Mouse (Mus musculus) small intestine, adult 2 months (tissue): ENCODE measurements around the gene Ppip5k1. TPM values are rescaled to one million over a fixed set of nuclear protein-coding genes. Genes with fewer than 3 reads are reported as not detected.
"Not testable (repeated sequence)": the region's sequence is repeated elsewhere in the genome, so short reads cannot be mapped to it uniquely, and the experiment has no call there.

Source experiments
- H3K27ac ChIP-seq: fragments of 200-500 bp; 2 replicates; pipeline ENCODE4 v1.5.1; 2012; ENCODE audit warnings: low read depth, low read length, control low read depth, inconsistent platforms; ENCODE audit not compliant: insufficient read depth
- H3K27me3 ChIP-seq: fragments of 200-500 bp; 2 replicates; pipeline ENCODE4 v1.6.1; 2012; ENCODE audit warnings: mild to moderate bottlenecking, moderate library complexity, low read length, inconsistent platforms; ENCODE audit not compliant: control insufficient read depth, insufficient read depth
- H3K36me3 ChIP-seq: fragments of 200-500 bp; 2 replicates; pipeline ENCODE4 v1.6.1; 2012; ENCODE audit warnings: mild to moderate bottlenecking, low read length, control low read depth, inconsistent platforms; ENCODE audit not compliant: control insufficient read depth, insufficient read depth
- H3K4me1 ChIP-seq: fragments of 200-500 bp; 2 replicates; pipeline ENCODE4 v1.6.1; 2012; ENCODE audit warnings: low read length, inconsistent platforms, mixed read lengths; ENCODE audit not compliant: control insufficient read depth, insufficient read depth, insufficient read length
- H3K4me3 ChIP-seq: fragments of 200-500 bp; 2 replicates; pipeline ENCODE4 v1.5.1; 2012; ENCODE audit warnings: low read depth, mild to moderate bottlenecking, control low read depth, inconsistent platforms, low read length, moderate library complexity
- CTCF ChIP-seq: fragments of 200-500 bp; IDR thresholded peaks from 2 replicates; pipeline ENCODE4 v1.5.1; 2012; ENCODE audit warnings: low read depth, mild to moderate bottlenecking, control low read depth, inconsistent platforms, low read length, moderate library complexity, mixed read lengths; ENCODE audit not compliant: insufficient replicate concordance, insufficient read length; ENCODE audit errors: extremely low read depth
- POLR2A ChIP-seq: fragments of 200-500 bp; IDR thresholded peaks from 2 replicates; pipeline ENCODE4 v1.6.1; 2012; ENCODE audit warnings: low read depth, mild to moderate bottlenecking, control low read depth, inconsistent platforms, low read length, moderate library complexity
- WGBS: fragments of 180-500 bp; shearing (Covaris S2); methylation state at CpG from one replicate; pipeline ENCODE4 v1.1.7; 2018; 5-methylcytosine and 5-hydroxymethylcytosine counted together
- polyA plus RNA-seq: library from polyadenylated mRNA; depleted of rRNA; stranded (reverse); fragments of >200 nt; gene quantifications from 2 replicates; pipeline ENCODE4 v1.2.3, GENCODE M21; 2012; rRNA removed

Gene Ppip5k1
- 19.8 and 47.0 TPM in 2 replicates for polyA plus RNA-seq

DNA sequence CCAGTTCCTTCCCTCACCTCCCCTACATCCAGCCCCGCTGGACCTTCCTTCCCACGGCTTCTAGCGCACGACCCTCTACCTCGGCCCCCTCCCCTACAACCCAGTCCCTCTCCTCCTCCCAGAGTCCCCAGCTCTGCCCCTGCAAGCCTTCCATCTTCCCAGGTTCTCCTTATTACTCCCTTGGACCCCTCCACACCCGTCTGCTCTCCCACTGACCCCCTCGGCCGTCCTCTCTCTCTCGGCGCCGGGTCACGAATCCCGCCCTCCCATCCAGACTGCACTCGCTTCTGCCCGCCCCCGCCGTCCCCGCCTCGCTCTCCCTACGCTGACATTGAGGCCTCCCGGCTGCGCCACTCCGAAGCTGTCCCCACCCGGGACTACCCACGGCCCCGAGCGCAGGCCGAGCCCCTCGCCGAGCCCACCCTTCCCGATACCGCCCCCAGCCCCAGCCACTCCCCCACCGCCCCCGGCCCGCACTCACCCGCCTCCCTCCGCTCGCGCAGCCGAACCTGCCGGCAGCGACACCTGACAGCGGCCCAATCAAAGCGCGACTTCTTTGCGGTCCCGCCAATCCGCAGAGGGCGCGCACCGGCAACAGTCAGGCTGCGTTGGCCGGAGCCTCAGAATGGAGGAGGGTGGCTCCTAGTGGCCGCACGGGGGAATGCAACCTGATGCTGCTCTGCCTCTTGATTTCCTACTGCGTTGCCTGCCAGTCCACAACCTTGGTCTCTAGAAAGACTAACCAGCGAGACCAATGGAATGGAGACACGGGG lies at the start of gene Ppip5k1:
Gene Ppip5k1, minus strand, starts transcription at position 577 of the 773 bp plus-strand sequence.
- WGBS: 1% methylated on average over 58 of the region's 58 CpGs
- 0 out of 2 replicates have a peak, but pooled peaks cover 2% of the 10 kb centered on the region for H3K36me3 ChIP-seq
- H3K4me1 ChIP-seq: peaks cover 16% of the 10 kb centered on the region
- peak within 1 kb of the TSS; percentile 48 for H3K27ac ChIP-seq
- no peaks in the 10 kb centered on the region for H3K27me3 ChIP-seq
- TF ChIP-seq CTCF (peak; percentile 87), POLR2A (no peak)
- H3K4me3 ChIP-seq: peak within 1 kb of the TSS; percentile 86

DNA sequence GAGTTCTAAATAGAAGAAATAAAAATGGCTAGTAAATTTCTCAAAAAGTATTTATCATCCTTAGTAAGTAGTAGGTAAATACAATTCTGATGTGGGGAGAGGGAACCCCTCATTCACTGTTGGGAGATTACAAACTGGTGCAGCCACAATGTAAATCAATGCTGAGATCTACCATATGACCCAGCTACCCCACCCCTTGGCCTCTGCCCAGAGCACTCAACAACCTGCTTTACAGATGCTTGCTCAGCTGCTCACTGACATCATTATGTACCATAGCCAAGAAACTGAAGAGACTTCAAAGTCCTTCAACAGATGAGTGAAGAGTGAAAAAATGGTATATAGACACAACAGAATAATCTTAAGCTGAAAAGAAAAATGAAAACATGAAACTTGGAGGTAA lies 48.1 kb upstream of the Ppip5k1 start:
- TF ChIP-seq CTCF (no peak), POLR2A (no peak)
- H3K27me3 ChIP-seq: no peaks in the 10 kb centered on the region
- H3K36me3 ChIP-seq: no peaks in the 10 kb centered on the region
- H3K4me1 ChIP-seq: no peaks in the 10 kb centered on the region
- no peak overlapping the region for H3K27ac ChIP-seq
- H3K4me3 ChIP-seq: no peak overlapping the region

DNA sequence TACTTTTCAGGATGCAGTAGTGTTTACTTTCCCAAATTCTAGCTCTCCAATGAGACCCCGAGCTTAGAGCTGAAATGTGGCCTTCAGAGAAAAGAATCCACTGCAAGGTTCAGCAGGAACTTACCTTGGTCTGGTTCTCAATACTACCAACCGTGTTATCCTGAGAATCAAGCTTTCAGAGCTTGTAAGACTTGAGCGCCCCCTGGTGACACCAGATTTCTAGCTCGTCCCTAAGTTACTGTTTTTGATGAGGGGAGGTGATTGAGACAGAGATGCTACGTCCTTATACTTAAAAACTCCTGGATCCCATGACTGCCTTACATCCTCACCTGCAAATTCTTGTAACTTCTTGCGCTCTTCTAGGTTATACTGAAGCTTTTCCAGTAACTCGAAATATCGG lies 41.4 kb upstream of the Ppip5k1 start:
- Histone ChIP-seq H3K4me1 (no peaks in the 10 kb centered on the region), H3K27ac (no peak overlapping the region), H3K36me3 (no peaks in the 10 kb centered on the region), H3K4me3 (no peak overlapping the region), H3K27me3 (no peaks in the 10 kb centered on the region)
- WGBS: 19% methylated on average over 8 of the region's 8 CpGs
- TF ChIP-seq CTCF (no peak), POLR2A (no peak)

DNA sequence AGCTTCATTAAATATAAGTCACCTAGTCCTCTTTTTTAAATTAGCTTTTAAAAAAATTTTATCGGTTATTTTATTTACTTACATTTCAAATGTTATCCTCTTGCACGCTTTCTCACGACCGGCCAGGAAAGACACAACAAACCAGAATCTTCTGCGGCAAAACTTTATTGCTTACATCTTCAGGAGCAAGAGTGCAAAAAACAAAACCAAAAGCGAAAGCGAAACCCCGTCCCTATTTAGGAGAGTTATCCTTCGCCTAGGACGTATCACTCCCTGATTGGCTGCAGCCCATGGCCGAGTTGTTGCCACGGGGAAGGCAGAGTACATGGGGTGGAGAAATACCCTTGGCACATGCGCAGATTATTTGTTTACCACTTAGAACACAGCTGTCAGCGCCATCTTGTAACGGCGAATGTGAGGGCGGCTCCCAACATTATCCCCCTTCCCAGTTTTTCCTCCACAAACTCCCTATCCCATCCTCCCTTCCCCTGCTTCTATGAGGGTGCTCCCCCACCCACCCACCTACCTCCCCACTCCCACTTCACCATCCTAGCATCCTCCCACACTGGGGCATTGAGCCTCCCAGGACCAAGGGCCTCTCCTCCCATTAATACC lies 31.9 kb upstream of the Ppip5k1 start, which contains the start of gene Strc:
Gene Strc, minus strand, starts transcription at position 208 of the 615 bp plus-strand sequence.
- not testable (repeated sequence) for H3K36me3 ChIP-seq, H3K27me3 ChIP-seq, H3K4me3 ChIP-seq, H3K4me1 ChIP-seq, H3K27ac ChIP-seq
- WGBS: 91% methylated on average over 17 of the region's 17 CpGs

DNA sequence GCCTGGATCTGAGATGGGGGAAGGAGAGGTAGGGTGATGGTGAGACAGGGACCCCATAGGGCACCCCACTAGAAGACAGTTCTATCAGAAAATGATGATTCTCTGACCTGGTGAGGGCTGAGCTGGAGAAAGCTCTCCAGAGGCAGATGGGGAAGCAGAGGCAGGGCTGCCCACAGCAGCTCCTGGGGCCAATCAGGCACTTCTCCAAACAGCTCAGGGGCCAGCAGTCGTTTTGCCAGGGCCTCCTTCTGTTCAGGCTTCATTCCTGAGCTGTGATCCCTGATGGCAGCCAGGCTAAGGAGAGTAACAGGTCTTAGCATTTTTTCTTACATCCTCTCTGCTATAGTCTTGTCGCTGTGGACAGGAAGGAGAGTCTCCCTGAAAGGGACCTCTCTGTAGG lies 19.6 kb upstream of the Ppip5k1 start:
- TF ChIP-seq POLR2A: no peak
- TF ChIP-seq CTCF: no peak
- no peaks in the 10 kb centered on the region for H3K27me3 ChIP-seq
- WGBS: 44% methylated on average over 2 of the region's 2 CpGs
- no peaks in the 10 kb centered on the region for H3K36me3 ChIP-seq
- H3K4me1 ChIP-seq: no peaks in the 10 kb centered on the region
- no peak overlapping the region for H3K4me3 ChIP-seq
- H3K27ac ChIP-seq: no peak overlapping the region

DNA sequence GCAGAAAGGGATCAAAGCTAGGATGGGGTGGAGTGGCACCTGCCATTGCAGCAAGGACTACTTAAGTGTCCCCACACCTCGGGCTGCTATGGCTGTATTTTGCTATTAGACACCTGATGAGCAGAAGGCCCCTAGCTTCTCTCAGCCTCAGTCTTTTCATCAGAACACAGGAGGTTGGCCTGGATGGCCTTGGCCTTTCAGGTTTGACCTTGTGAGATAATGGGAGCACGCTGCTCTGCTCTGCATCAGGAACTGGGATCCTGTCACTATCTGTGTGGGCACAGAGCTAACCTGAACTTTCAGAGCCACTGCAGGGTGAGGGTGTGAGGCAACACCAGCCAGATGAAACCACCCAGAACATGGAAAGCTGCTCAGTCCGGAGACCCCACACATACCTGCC lies 17.1 kb upstream of the Ppip5k1 start:
- H3K4me3 ChIP-seq: no peak overlapping the region
- no peak for TF ChIP-seq CTCF
- no peak for TF ChIP-seq POLR2A
- 60% methylated on average over 3 of the region's 3 CpGs for WGBS
- no peak overlapping the region for H3K27ac ChIP-seq
- H3K4me1 ChIP-seq: no peaks in the 10 kb centered on the region
- no peaks in the 10 kb centered on the region for H3K27me3 ChIP-seq
- H3K36me3 ChIP-seq: no peaks in the 10 kb centered on the region

DNA sequence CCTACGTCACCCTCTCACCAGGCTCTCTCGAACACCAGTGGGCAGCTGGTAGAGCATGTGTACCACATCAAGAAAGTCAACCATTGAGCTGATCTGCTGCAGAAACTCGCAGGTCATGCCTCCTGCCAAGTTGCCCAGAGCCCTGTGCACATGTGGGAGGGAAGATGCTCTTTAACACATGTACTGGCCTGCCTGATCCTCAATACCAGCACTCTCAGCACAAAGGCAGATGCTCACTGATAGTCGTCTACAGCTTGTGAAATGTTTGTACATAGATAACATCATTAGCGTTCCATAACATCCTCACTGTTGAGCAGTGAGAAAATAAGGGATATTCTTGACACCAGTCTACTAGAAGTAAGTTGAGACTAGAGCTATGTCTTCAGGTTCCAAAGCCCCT lies 15.7 kb upstream of the Ppip5k1 start:
- no peak for TF ChIP-seq POLR2A
- TF ChIP-seq CTCF: no peak
- WGBS: 74% methylated on average over 5 of the region's 5 CpGs
- no peaks in the 10 kb centered on the region for H3K27me3 ChIP-seq
- H3K4me3 ChIP-seq: no peak overlapping the region
- H3K4me1 ChIP-seq: no peaks in the 10 kb centered on the region
- H3K36me3 ChIP-seq: no peaks in the 10 kb centered on the region
- H3K27ac ChIP-seq: no peak overlapping the region
